Mouse (Mus musculus): Measurements from ENCODE around the gene Lkaaear1. TPM values are rescaled to one million over a fixed set of nuclear protein-coding genes. Genes with fewer than 3 reads are reported as not detected.

The Lkaaear1 gene
- polyA plus RNA-seq, 1 experiment from 2014 or later = not detected

- no peaks in the 10 kb centered on the region for H3K36me3 ChIP-seq
- peaks cover 16% of the 10 kb centered on the region for H3K4me1 ChIP-seq (replicated peaks)
- no peaks in the 10 kb centered on the region for H3K27me3 ChIP-seq
- no peak for ATAC-seq (replicated peaks; ENCODE audit: insufficient number of reproducible peaks, insufficient read depth, low FRiP score, low read depth)
- WGBS = 91% methylated on average over 1 of the region's 1 CpGs
- H3K27ac ChIP-seq = no peak overlapping the region
- H3K4me3 ChIP-seq = no peak overlapping the region
- no peaks in the 10 kb centered on the region for H3K9me3 ChIP-seq (replicated peaks)
- no peak overlapping the region for H3K4me2 ChIP-seq
- no peak overlapping the region for H3K9ac ChIP-seq
Measured at GRCm38 (mm10) chr2:181681978-181682377, 16.3 kb downstream of the Lkaaear1 start.

GRCm38 (mm10) chr2:181680716-181681117 is 17.5 kb downstream of the Lkaaear1 start:
- no peaks in the 10 kb centered on the region for H3K36me3 ChIP-seq
- H3K4me3 ChIP-seq = peak overlapping the region; percentile 81
- peak overlapping the region; percentile 95 for H3K4me2 ChIP-seq
- H3K27ac ChIP-seq = peak overlapping the region; percentile 59; the same call in 1 of the 2 replicates
- H3K4me1 ChIP-seq (replicated peaks) = peaks cover 17% of the 10 kb centered on the region
- 13% methylated on average over 7 of the region's 7 CpGs for WGBS
- ATAC-seq (replicated peaks; ENCODE audit: insufficient number of reproducible peaks, insufficient read depth, low FRiP score, low read depth) = peak; percentile 6; the same call in 1 of the 2 replicates
- no peaks in the 10 kb centered on the region for H3K9me3 ChIP-seq (replicated peaks)
- no peaks in the 10 kb centered on the region for H3K27me3 ChIP-seq
- H3K9ac ChIP-seq = peak overlapping the region; percentile 87

- peak; percentile 19 for ATAC-seq (replicated peaks; ENCODE audit: insufficient number of reproducible peaks, insufficient read depth, low FRiP score, low read depth)
- Histone ChIP-seq H3K4me2 (peak within 1 kb of the TSS; percentile 95), H3K9me3 (replicated peaks) (no peaks in the 10 kb centered on the region), H3K4me3 (peak within 1 kb of the TSS; percentile 81), H3K36me3 (no peaks in the 10 kb centered on the region), H3K27me3 (no peaks in the 10 kb centered on the region), H3K9ac (peak within 1 kb of the TSS; percentile 87), H3K27ac (peak within 1 kb of the TSS; percentile 59), H3K4me1 (replicated peaks) (peaks cover 23% of the 10 kb centered on the region)
- WGBS = under 1% methylated on average over 61 of the region's 69 CpGs
Measured at GRCm38 (mm10) chr2:181679951-181680715, 18.1 kb downstream of the Lkaaear1 start, which contains the start of gene Tcea2. TSS of gene Tcea2 (plus strand) at chr2:181680310.

- H3K27me3 ChIP-seq = peaks cover 5% of the 10 kb centered on the region; the same call in 1 of the 2 replicates
- H3K4me3 ChIP-seq = no peak overlapping the region
- H3K27ac ChIP-seq = no peak overlapping the region
- H3K9me3 ChIP-seq (replicated peaks) = no peaks in the 10 kb centered on the region
- no peaks in the 10 kb centered on the region for H3K36me3 ChIP-seq
- no peak overlapping the region for H3K9ac ChIP-seq
- no peak overlapping the region for H3K4me2 ChIP-seq
- H3K4me1 ChIP-seq (replicated peaks) = peaks cover 24% of the 10 kb centered on the region
- 50% methylated on average over 1 of the region's 1 CpGs for WGBS
- peak; percentile 33 for ATAC-seq (replicated peaks; ENCODE audit: insufficient number of reproducible peaks, insufficient read depth, low FRiP score, low read depth)
Measured at GRCm38 (mm10) chr2:181678780-181679179, 19.5 kb downstream of the Lkaaear1 start.

- H3K9me3 ChIP-seq (replicated peaks) = no peaks in the 10 kb centered on the region
- no peak for ATAC-seq (replicated peaks; ENCODE audit: insufficient number of reproducible peaks, insufficient read depth, low FRiP score, low read depth)
- H3K4me3 ChIP-seq = no peak overlapping the region
- H3K4me1 ChIP-seq (replicated peaks) = peaks cover 24% of the 10 kb centered on the region
- H3K27ac ChIP-seq = peak overlapping the region; percentile 76
- peaks cover 16% of the 10 kb centered on the region for H3K27me3 ChIP-seq
- no peak overlapping the region for H3K9ac ChIP-seq
- no peaks in the 10 kb centered on the region for H3K36me3 ChIP-seq
- 35% methylated on average over 3 of the region's 3 CpGs for WGBS
- no peak overlapping the region for H3K4me2 ChIP-seq
Measured at GRCm38 (mm10) chr2:181677755-181678098, 20.5 kb downstream of the Lkaaear1 start.

- H3K4me3 ChIP-seq = no peak overlapping the region
- WGBS = 57% methylated on average over 5 of the region's 5 CpGs
- H3K9ac ChIP-seq = no peak overlapping the region
- H3K36me3 ChIP-seq = no peaks in the 10 kb centered on the region
- peaks cover 21% of the 10 kb centered on the region for H3K27me3 ChIP-seq
- no peaks in the 10 kb centered on the region for H3K9me3 ChIP-seq (replicated peaks)
- H3K4me1 ChIP-seq (replicated peaks) = peaks cover 24% of the 10 kb centered on the region
- no peak overlapping the region for H3K4me2 ChIP-seq
- peak overlapping the region; percentile 76 for H3K27ac ChIP-seq
- ATAC-seq (replicated peaks; ENCODE audit: insufficient number of reproducible peaks, insufficient read depth, low FRiP score, low read depth) = no peak
Measured at GRCm38 (mm10) chr2:181677096-181677754, 21.0 kb downstream of the Lkaaear1 start.

- Histone ChIP-seq H3K9me3 (replicated peaks) (no peaks in the 10 kb centered on the region), H3K4me2 (no peak overlapping the region), H3K27ac (peak overlapping the region; percentile 76), H3K27me3 (peaks cover 29% of the 10 kb centered on the region), H3K4me1 (replicated peaks) (peaks cover 28% of the 10 kb centered on the region), H3K9ac (no peak overlapping the region), H3K4me3 (no peak overlapping the region), H3K36me3 (no peaks in the 10 kb centered on the region)
- WGBS = 59% methylated on average over 2 of the region's 2 CpGs
- ATAC-seq (replicated peaks; ENCODE audit: insufficient number of reproducible peaks, insufficient read depth, low FRiP score, low read depth) = no peak
Measured at GRCm38 (mm10) chr2:181676424-181676823, 21.8 kb downstream of the Lkaaear1 start.

- ATAC-seq (replicated peaks; ENCODE audit: insufficient number of reproducible peaks, insufficient read depth, low FRiP score, low read depth) = peak; percentile 24; the same call in 1 of the 2 replicates
- H3K4me3 ChIP-seq = peak overlapping the region; percentile 16
- WGBS = 2% methylated on average over 14 of the region's 14 CpGs
Measured at GRCm38 (mm10) chr2:181675454-181675853, 22.8 kb downstream of the Lkaaear1 start.

GRCm38 (mm10) chr2:181674934-181675333 is 23.3 kb downstream of the Lkaaear1 start:
- 78% methylated on average over 4 of the region's 4 CpGs for WGBS
- Histone ChIP-seq H3K9ac (no peak overlapping the region), H3K9me3 (replicated peaks) (no peaks in the 10 kb centered on the region), H3K4me1 (replicated peaks) (peaks cover 33% of the 10 kb centered on the region), H3K27ac (peak overlapping the region; percentile 76), H3K27me3 (peaks cover 44% of the 10 kb centered on the region), H3K4me2 (no peak overlapping the region), H3K36me3 (no peaks in the 10 kb centered on the region), H3K4me3 (no peak overlapping the region)
- ATAC-seq (replicated peaks; ENCODE audit: insufficient number of reproducible peaks, insufficient read depth, low FRiP score, low read depth) = no peak

More at GRCm38 (mm10) chr2:181675454-181675853, 22.8 kb downstream of the Lkaaear1 start:
- Histone ChIP-seq H3K36me3 (no peaks in the 10 kb centered on the region), H3K9me3 (replicated peaks) (no peaks in the 10 kb centered on the region), H3K4me2 (peak overlapping the region; percentile 53), H3K4me1 (replicated peaks) (peaks cover 28% of the 10 kb centered on the region), H3K27me3 (peaks cover 39% of the 10 kb centered on the region), H3K27ac (peak overlapping the region; percentile 76), H3K9ac (0 out of 2 replicates have a peak overlapping the region, but pooled peaks have one; percentile 34)

GRCm38 (mm10) chr2:181673501-181673900 is 24.7 kb downstream of the Lkaaear1 start:
- peaks cover 58% of the 10 kb centered on the region for H3K27me3 ChIP-seq
- no peak for ATAC-seq (replicated peaks; ENCODE audit: insufficient number of reproducible peaks, insufficient read depth, low FRiP score, low read depth)

GRCm38 (mm10) chr2:181671984-181672383 is 26.3 kb downstream of the Lkaaear1 start:
- no peaks in the 10 kb centered on the region for H3K9me3 ChIP-seq (replicated peaks)
- H3K4me3 ChIP-seq = peak overlapping the region; percentile 56
- 25% methylated on average over 7 of the region's 7 CpGs for WGBS

More at GRCm38 (mm10) chr2:181673501-181673900, 24.7 kb downstream of the Lkaaear1 start:
- Histone ChIP-seq H3K4me1 (replicated peaks) (peaks cover 27% of the 10 kb centered on the region), H3K4me3 (no peak overlapping the region), H3K9ac (no peak overlapping the region), H3K9me3 (replicated peaks) (no peaks in the 10 kb centered on the region), H3K27ac (peak overlapping the region; percentile 53), H3K4me2 (no peak overlapping the region), H3K36me3 (no peaks in the 10 kb centered on the region)
- WGBS = 52% methylated on average over 1 of the region's 1 CpGs

More at GRCm38 (mm10) chr2:181671984-181672383, 26.3 kb downstream of the Lkaaear1 start:
- H3K27me3 ChIP-seq = peaks cover 69% of the 10 kb centered on the region
- no peak for ATAC-seq (replicated peaks; ENCODE audit: insufficient number of reproducible peaks, insufficient read depth, low FRiP score, low read depth)
- peak overlapping the region; percentile 78; the same call in 1 of the 2 replicates for H3K4me2 ChIP-seq
- no peaks in the 10 kb centered on the region for H3K36me3 ChIP-seq
- no peak overlapping the region for H3K9ac ChIP-seq
- H3K27ac ChIP-seq = peak overlapping the region; percentile 68
- peaks cover 27% of the 10 kb centered on the region for H3K4me1 ChIP-seq (replicated peaks)
